Mouse (Mus musculus): Measurements from ENCODE around the gene Rasgrp3.

Gene Rasgrp3

DNA sequence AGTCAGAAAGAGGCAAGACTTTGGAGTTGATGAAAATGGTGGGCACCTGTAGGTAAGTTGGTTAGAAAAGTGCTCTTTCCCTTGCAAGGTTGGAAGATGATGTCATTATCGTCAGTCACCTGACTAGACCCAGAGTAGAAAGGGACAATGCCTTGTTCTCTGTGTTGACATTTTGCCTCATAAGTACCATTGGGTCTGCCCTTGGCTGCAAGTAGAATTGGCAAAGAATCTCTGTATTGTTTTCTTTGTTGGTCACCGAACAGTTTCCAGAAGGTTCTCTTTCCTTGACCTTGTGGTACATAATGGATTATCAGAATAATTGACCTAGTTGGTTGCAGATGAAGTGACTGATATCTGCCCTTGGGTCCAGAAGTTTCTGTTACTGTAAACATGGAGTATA lies 27.9 kb downstream of the Rasgrp3 start:
- no peak for DNase-seq

DNA sequence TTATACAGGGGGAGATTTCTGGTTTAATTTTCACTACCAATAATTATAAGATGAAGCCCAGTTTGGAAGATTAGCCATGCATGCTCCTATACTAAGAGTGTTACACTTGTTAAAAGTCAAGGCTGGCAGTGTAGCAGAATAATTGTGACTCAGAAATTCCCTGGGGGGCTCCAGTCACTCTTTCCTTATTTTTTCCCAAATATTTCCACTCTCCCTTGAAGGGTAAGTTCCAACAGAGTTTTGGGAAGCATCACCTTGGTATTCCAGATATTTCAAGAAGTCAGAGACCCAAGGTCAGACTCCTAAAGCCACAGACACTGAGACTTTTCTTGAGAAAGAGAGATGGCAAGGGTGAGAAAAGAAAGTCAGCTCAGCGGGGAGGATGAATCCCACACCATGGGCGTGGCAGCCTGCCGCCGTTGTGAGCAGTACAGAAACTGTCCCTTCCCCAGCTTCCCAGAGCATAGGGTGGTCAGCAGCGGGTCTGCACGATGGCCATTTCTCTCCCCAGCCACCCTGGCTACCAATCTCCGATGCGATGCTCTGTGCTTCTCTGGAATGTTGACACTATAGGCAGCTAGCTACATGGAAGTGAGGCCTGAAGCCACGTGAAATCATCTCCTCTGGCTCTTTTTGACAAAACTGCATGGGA lies 28.8 kb downstream of the Rasgrp3 start:
- DNase-seq: no peak

DNA sequence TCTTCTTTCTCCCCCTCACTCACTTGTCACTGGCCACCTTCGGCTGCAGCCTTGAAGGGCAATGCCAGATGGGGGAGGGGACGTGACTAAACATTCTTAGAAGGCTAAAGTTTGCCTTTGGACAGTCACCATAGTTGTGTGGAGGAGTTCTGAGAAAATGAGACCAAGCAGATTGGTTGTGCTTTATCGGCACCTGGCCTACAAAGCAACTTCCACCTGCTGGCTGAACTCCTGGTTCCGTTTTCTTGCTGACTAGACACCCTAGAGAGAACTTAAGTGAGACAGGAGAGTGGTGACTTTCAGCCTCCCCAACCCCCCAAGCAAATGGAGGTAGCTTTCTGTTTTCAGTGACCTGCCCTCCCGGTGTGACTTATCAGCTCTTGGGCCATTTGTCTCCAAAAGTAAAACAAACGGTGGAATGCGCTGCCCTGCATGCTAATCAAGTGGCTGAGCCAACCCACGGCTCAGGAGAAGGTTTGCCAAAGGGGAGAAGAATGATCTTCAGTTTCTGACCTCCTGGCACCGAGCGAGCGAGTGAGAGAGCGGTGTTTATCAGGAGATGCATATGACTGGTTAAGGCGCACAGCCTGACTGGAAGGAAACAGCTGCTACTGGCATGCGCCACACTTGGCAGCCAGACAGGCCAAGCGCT lies 29.4 kb downstream of the Rasgrp3 start:
- DNase-seq: no peak

DNA sequence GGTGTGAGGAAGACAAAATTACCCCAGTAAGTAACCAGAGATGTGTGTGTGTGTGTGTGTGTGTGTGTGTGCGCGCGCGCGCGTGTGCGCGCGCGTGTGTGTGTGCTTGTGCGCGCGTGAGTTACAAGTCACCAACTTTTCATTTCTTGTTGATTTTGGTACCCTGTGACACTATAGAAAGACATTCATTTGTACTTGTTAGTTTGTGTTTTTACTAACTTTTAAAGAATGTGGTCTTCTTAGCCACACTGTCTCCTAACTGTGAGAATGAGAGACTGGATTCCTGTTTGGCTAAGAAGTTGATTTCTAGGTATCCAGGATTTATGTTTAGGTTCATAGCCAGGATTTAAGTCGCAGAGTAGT lies 29.9 kb downstream of the Rasgrp3 start:
- no peak for DNase-seq

DNA sequence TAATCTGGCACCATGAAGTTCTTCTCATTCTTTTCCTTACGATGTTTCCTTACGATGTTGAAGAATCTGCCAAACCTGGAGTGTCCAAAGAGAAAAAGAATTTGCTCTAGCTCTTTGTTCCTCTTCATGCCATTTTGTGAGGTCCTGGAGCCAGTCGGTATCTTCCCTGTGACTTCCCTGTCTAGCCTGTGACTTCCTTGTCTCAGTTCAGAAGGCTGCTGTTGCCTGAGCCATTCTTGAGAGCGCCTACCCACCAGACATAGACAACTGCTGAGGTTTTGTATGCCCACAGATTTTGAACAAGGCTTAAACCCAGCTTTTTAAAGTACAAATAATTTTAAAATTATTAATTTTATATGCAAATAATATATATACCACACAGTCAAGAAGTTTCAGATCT lies 31.3 kb downstream of the Rasgrp3 start:
- no peak for DNase-seq

DNA sequence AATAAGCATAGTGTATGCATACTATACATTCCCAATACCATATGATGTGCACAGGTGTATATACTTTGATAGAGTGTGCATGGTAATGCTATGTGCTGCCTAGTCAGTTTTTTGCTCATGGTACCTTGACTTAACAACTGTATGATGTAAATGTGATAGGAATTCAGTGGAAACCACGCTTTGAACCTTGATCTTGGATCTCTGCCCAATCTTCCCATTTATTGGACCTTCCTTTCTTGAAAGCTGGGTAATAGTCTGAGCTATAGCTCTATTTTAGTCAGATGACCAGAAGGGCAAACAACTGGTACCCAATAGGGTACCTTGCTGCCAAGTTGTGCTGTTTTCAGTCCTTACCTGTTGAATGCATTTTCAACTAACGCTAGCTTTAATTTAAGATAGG lies 31.8 kb downstream of the Rasgrp3 start:
- DNase-seq: no peak

DNA sequence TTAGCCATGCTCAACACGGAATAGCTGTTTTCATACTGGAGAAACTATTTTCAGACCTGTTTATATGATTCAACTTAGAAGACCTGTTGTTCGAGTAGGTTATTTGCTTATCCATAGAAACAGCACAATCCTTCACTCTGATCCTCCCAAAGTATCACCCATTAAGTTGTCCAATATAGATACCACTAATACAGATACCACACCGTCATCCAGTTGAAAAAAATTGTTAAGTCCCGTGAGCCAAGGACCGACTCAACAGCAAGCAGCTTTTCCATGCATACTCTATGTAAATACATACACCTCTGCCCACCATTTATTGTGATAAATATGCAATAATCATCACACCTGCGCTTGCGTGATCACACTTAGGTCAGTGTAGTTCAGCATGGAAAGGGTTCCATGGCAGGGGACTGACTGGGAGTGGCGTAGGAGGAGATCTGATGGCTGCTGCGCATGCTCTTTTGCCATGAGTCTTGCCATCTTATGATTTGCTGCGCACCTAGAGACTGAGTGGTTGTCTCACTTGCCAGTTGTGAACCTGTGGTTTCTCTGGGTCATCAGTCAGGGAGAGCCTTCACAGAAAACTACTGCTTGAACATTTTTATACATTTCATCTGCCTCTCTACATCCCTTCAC lies 32.9 kb downstream of the Rasgrp3 start:
- no peak for DNase-seq

DNA sequence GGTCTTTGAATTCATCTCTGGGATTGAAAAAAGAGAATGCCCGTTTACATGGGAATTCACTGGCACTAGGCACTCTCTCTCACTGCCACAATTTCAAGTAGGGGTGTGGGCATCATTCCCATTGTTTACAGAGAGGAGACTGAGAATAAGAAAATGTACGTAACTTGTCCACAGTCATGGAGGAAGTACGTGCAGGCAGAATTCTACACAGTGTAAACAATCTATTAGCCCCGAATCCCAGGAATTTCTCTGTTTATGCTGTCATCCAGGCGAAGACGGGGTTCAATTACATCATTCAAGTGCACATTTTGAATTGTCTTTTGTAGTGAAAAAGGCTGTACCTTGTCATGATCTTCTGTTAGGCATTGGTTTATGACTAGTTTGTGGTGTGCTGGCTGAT lies 34.6 kb downstream of the Rasgrp3 start:
- DNase-seq: no peak

DNA sequence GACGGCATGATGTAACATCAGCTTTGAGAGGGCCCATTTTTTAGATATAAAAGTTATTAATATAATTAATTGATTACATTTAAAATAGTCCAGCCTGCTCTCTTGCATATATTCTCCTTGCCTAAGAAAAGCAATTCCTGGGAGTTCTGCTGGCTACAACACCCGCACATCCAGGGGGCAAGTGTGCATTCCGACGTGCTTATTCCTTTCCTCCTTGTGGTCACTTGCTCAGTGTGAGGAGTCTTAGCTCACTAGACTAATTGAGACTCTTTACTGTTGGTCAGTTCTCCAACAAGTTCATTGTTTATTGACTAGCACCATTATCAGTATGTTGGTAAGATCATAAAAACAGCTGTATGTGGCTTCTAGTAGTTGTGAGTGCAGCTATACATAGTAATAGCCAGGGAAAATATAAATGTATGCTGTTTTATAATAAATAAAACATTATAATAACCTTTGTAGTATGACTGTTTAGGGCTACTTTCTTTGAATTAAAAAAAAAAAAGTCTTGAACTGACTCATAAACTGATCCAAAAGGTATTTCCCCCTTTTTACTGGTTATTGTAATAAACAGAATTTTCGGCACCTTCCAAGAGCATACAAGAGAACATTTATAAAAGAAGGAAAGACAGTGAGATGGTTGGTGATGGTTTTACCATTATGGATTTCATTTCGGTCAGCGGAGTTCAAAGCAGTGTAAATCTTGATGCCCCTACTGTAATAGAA lies 35.4 kb downstream of the Rasgrp3 start:
- DNase-seq: no peak

DNA sequence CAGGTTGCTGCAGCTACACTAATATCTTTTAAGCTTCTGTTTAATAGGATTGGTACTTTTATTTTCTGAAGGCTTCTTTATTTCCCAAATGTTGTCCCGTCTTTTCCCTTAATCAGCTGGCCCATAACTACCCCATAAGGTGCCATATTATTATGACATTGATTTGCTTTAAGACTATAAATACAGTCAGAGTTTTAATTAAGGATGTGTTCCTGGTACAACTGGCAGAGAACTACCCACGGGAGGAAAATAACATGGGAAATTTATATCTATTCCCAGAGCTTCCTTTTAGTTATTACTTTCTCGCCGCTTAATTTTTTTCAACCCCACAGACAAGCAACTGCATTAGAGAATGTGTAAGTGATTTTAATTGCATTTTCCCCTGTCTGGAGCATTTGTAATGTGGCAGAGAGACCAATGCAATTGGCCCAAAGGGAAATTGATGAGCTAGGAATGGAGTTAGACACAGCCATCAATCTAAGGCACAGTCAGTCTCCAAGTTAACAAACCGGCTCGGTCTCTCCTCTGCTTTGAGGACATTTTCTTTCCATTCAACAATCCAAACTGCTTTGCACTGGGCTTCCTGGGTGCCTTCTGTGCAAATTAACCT lies 36.1 kb downstream of the Rasgrp3 start:
- DNase-seq: no peak

DNA sequence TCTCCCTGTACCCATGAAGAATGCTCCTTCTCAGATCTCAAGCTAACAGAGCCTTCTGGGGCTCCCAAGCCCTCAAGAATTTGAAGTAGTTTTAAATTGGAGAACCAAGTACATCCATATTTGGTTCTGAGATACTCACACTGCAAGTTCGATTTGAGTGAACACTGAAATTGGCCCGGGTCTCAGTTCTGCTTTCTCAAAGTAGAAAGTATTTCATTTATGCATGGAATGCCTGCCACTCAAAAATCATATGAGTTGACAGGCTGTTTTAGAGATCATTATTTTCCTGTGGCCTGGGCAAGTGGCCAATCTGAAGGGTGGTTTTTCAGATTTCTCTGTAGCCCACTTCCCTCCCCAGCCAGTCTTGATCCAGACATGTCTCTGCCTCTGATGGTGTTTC lies 36.7 kb downstream of the Rasgrp3 start:
- no peak for DNase-seq

DNA sequence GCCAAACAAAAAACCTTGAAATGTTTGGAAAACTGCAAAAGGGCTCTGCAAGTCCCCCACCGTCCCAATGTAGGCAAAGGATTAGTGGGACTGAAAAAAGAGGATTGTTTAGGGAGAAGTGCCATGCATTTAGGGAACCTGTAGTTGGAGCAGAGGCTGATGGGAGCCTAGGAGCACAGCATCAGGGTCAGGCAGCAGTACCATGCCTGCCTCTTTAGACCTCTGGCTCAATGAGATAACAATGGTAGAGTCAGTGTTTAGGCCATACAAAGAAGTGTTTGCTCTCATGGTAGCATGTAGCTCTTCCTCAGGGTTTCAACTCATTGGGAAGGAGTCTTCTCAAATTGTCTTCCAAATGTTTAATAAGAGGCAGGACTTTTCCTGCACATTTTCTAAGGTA lies 40.3 kb downstream of the Rasgrp3 start:
- no peak for DNase-seq

DNA sequence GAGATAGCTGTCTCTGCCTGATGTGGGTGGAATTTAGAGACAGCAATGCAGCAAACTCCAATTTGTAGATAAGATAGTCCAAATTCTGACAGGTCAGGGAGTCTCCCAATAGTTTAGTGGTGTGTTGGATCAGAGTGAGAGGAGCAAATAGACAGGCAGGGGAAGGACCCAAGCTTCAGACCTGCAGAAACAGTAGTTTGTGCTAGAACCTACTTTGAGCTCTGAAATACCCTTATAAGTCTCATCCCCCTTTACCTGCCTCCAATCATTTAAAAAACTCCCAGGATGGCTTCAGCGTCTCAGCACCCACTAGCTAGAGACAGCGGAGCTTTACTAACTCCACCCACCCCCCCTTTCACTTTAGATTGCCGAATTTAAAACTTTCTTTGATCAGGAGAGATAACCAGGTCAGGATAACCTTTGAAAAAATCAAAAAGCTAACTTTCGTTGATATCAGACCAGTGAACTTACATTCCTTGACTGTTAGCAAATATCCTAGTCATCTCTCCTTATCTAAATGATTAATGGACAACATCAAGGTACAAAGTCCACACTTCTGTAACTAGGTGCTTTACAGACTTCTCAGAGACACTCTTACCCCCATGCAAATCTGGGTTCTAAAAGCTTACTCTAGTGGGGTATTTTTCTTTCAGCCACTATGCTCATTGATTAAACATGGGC lies 41.2 kb downstream of the Rasgrp3 start:
- no peak for DNase-seq

DNA sequence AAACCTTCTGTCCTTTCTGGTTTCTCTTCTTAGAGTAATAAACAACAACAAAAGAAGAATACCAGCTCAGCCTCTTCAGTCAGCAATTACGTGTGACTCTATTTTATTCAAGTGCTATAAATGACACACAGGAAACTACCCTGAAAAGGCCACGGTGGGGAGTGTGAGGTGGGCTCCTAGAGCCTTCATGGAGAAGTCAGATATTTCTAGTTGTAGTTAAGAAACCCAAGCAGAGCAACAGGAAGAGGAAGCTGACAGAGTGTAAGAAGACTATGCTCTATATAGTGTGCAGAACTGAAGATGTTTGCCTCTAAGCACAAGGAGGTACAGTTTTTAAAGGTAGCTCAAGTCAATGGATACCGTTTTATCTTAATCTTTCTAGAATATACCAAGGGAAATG lies 42.0 kb downstream of the Rasgrp3 start:
- no peak for DNase-seq

DNA sequence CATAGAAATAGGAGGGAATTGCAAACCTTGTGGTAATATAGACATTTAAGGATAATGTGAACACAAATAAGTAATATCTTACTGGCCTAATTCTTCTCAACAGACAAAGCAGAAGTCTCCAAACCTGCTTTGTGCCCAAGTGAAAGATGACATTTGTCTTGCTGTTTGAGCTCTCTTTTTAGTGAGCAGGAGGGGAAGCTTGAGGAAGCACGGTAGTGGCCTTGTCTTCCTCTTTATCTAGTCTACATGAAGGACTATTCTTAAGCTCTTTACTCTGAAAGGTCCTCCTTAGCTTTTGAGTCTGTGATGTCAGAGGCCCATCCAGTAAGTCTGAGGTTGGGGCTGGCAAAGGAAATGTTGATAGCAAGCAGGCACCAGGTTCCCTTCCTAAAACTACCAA lies 43.1 kb downstream of the Rasgrp3 start:
- no peak for DNase-seq

DNA sequence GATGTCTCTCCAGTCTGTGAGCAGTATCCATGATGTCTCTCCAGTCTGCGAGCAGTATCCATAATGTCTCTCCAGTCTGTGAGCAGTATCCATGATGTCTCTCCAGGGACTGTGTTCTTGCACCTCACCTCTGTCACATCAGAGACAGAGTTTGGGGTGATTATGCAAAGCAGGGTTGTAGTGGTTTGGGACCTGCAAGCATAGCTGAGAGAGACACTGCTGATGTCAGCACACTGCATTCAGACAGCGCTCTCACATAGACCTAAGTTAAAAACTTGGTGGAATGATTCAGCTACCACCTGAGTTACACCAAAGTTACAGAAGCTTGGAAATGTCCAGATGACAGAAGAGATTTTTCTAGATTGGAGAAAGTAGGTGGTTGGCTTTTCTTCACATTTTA lies 44.0 kb downstream of the Rasgrp3 start:
- no peak for DNase-seq

DNA sequence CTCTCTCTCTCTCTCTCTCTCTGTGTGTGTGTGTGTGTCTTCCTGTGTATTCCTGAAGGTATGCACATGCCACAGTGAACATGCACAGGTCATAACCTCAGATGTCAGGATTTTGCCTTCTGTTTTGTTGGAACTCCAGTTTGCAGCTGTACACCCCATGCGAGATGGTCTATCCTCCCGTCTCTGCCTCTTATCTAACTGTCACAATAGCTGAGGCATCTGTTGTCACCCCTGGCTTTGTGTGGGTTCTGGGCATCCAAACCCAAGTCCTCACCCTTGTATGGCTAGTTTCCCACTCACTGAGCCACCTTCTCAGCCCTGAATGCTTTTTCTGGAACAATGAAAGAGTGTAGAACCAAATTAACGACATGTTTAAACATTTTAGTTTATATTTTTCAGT lies 44.7 kb downstream of the Rasgrp3 start:
- DNase-seq: no peak

DNA sequence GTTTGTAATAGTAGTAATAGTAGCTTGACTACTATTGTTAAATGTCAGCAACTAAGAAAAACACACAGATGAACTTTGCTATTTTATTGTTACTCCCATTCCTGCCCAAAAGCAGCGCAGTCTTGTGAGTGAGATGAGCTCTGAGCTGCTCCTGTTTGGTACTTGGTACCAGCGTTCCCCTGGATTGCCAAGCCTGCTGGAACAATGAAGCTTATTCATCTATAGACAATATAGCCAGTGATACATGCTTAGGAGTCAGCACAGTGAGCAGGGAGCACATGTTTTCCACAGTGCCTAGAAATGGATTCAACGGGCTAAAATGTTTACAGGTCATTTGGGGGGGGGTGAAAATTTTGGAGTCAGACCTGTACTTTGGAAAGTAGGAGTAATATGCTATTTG lies 50.5 kb downstream of the Rasgrp3 start:
- DNase-seq: no peak

DNA sequence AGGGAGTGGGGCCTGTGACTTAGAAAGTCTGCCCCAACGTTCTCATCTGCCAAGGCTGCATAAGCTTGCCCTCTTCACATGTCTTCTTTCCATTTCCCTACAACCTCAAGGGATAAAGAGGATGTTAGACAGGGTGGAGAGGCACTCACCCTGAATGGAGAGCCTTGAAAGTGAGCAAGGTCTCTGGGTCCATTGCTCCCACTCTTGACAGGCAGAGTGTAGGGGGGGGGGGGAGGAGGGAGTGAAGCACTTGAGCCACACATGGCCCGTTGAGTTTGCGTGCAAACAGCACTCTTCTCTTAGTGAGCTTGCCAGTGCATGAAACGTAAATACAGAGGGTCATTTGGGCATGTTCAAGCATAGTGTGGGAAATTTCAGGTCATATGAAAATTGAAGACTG lies 59.5 kb downstream of the Rasgrp3 start:
- DNase-seq: no peak

DNA sequence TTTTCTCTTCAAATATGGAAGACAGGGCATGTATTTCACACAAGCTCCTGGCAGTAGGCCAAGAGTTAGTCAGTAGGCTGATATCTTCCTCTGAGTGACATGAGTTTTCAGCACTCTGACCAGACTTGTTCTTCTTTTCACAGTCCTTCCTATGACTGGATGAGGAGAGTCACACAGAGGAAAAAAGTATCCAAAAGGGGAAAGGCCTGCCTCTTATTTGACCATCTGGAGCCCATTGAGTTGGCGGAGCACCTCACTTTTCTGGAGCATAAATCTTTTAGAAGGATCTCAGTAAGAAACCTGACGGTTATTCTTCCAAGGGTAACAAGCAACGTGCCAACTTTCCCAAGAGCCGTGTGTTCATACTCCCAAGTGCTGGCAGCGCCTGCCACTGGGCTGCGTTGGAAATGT lies 62.5 kb downstream of the Rasgrp3 start:
- DNase-seq: no peak

DNA sequence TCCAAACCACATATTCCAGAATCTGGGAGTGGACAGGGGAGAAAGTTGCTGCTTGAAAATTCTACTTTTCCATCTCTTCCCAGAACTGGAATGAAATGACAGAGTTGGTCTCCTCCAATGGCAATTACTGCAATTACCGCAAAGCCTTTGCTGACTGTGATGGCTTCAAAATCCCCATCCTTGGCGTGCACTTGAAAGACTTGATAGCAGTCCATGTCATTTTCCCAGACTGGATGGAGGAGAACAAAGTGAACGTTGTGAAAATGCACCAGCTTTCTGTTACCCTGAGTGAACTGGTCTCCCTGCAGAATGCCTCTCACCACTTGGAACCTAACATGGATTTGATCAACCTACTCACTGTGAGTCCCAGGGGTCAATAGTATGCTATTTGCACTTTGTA lies 67.3 kb downstream of the Rasgrp3 start:
- no peak for DNase-seq

DNA sequence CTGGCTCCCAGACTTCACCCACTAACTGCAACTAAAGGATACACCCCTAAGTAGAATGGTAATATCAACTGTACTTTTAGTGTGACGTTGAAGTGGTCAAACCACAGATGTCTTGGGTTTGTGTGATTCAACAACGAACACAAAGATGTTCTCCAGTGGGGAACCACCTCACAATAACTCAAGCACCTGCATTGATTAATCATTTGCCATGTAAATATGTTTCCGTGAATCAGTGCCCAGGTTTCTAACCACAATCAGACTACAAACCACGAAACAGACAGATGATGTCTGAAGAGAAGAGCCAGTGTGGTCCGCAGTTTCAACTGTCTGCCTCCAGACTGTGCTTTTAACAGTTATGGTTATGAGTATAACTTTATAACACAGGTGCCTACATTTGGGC lies 69.4 kb downstream of the Rasgrp3 start:
- no peak for DNase-seq

DNA sequence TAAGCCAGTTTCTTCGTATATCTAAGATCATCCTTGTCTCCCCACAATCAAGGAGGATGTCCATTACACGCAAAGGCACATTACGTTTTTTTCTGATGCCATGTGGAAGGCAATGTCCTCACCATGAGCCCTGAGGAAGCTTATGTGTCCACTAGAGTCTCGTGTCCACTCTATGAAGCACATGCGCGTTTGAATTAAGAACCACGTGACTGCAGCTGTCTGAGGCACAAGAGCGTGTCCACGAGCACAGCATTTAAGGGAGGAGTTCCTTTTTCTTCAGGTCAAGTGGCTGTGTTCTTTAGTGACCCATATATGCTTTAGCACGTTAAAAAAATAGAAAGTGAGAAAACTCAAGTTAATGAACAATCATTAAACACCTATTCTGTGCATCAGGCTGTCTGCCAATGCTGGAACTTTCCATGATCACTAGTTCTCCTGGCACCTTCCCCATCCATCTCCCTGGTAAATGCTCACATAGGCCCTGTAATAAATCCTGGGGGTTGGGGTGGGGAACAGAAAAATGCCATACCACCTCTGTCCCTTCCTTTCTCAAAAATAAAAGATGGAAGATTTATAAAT lies 70.5 kb downstream of the Rasgrp3 start:
- DNase-seq: no peak

Measured in cerebellum, adult 8-10 months (tissue).